Mouse (Mus musculus) heart, embryonic 13.5 days (tissue): ENCODE measurements around the gene Cps1. TPM values are rescaled to one million over a fixed set of nuclear protein-coding genes. Genes with fewer than 3 reads are reported as not detected.

ENCODE experiments used
- ATAC-seq: fragments of 200-750 bp; cut with Nextera tagmentation; 2 replicates; pipeline ENCODE4 v1.8.0; 2017; ENCODE audit warnings: moderate TSS enrichment; ENCODE audit not compliant: insufficient number of reproducible peaks, low FRiP score, low TSS enrichment; ENCODE audit errors: extremely low read depth
- H3K27ac ChIP-seq: fragments of 300-500 bp; sonication (generic); replicated peaks from 2 replicates; pipeline ENCODE4 v1.5.1; 2015; ENCODE audit warnings: moderate library complexity, mild to moderate bottlenecking, inconsistent platforms
- H3K27me3 ChIP-seq: fragments of 300-500 bp; sonication (generic); replicated peaks from 2 replicates; pipeline ENCODE4 v1.6.1; 2015; ENCODE audit warnings: mild to moderate bottlenecking, inconsistent platforms
- H3K36me3 ChIP-seq: fragments of 300-500 bp; sonication (generic); 2 replicates; pipeline ENCODE4 v1.6.1; 2015; ENCODE audit warnings: mild to moderate bottlenecking, inconsistent platforms
- H3K4me1 ChIP-seq: fragments of 300-500 bp; sonication (generic); 2 replicates; pipeline ENCODE4 v1.6.1; 2015; ENCODE audit warnings: inconsistent platforms
- H3K4me2 ChIP-seq: fragments of 300-500 bp; sonication (generic); 2 replicates; pipeline ENCODE4 v1.6.1; 2015; ENCODE audit warnings: inconsistent platforms, mild to moderate bottlenecking, moderate library complexity
- H3K4me3 ChIP-seq: fragments of 300-500 bp; sonication (generic); 2 replicates; pipeline ENCODE4 v1.5.1; 2015; ENCODE audit warnings: moderate library complexity, mild to moderate bottlenecking, inconsistent platforms
- H3K9ac ChIP-seq: fragments of 300-500 bp; sonication (generic); 2 replicates; pipeline ENCODE4 v1.6.1; 2015; ENCODE audit warnings: inconsistent platforms, mild to moderate bottlenecking, moderate library complexity
- H3K9me3 ChIP-seq: fragments of 300-500 bp; sonication (generic); 2 replicates; pipeline ENCODE4 v1.6.1; 2016; ENCODE audit warnings: inconsistent platforms
- WGBS: fragments of 180-500 bp; shearing (Covaris S2); methylation state at CpG from one replicate; pipeline ENCODE4 v1.1.7; 2015; ENCODE audit warnings: mixed read lengths; 5-methylcytosine and 5-hydroxymethylcytosine counted together
- polyA plus RNA-seq: library from polyadenylated mRNA; unstranded; fragments of >200 nt; fragmentation: Nextera tagmentation; extraction: Ambion mirVana; gene quantifications from 2 replicates; pipeline ENCODE4 v1.2.1, GENCODE M21; 2015

Cps1 gene
- polyA plus RNA-seq, 1 experiment from 2014 or later = 0.16 TPM

- no peaks in the 10 kb centered on the region for H3K36me3 ChIP-seq
- no peak for ATAC-seq
- no peak overlapping the region for H3K9ac ChIP-seq
- H3K27me3 ChIP-seq = no peaks in the 10 kb centered on the region
- no peaks in the 10 kb centered on the region for H3K4me1 ChIP-seq
- H3K27ac ChIP-seq = no peak overlapping the region
- no peak overlapping the region for H3K4me2 ChIP-seq
- 71% methylated on average over 7 of the region's 7 CpGs for WGBS
- no peak overlapping the region for H3K4me3 ChIP-seq
- H3K9me3 ChIP-seq = no peaks in the 10 kb centered on the region
These were observed 112.8 kb downstream of the Cps1 start for GRCm38 (mm10) chr1:67235468-67236217.

- H3K27ac ChIP-seq = no peak overlapping the region
- no peaks in the 10 kb centered on the region for H3K9me3 ChIP-seq
- no peak overlapping the region for H3K4me2 ChIP-seq
- no peaks in the 10 kb centered on the region for H3K27me3 ChIP-seq
- H3K4me3 ChIP-seq = no peak overlapping the region
- H3K9ac ChIP-seq = no peak overlapping the region
- ATAC-seq = no peak
- 68% methylated on average over 1 of the region's 1 CpGs for WGBS
- H3K4me1 ChIP-seq = no peaks in the 10 kb centered on the region
- no peaks in the 10 kb centered on the region for H3K36me3 ChIP-seq
These were observed 115.6 kb downstream of the Cps1 start for GRCm38 (mm10) chr1:67238446-67238845.

- Histone ChIP-seq H3K4me1 (no peaks in the 10 kb centered on the region), H3K36me3 (no peaks in the 10 kb centered on the region), H3K4me3 (no peak overlapping the region), H3K9me3 (no peaks in the 10 kb centered on the region), H3K27ac (no peak overlapping the region), H3K27me3 (no peaks in the 10 kb centered on the region), H3K4me2 (no peak overlapping the region), H3K9ac (no peak overlapping the region)
- WGBS = 73% methylated on average over 1 of the region's 1 CpGs
- no peak for ATAC-seq
These were observed 116.1 kb downstream of the Cps1 start for GRCm38 (mm10) chr1:67238941-67239340.

DNA sequence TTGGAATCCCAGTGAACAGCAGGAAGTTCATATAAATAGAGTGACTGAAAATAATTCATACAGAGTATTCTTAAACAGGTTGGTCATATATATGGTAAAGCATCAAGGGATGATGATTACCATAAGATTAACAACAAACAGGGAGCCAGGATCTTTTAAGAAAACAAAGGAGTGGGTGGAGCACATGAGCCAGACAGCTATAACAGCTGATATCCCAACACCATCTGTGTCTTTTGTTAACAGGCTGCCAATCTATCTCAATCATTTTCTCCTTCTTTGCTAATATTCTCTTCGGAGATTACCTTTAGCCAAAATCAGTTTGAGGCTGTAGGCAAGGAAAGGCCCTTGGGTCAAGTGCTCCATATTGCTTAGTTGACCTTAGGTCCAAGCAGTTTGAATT is 142.4 kb downstream of the Cps1 start:
- H3K27me3 ChIP-seq = no peaks in the 10 kb centered on the region
- WGBS = 69% methylated on average over 1 of the region's 1 CpGs
- H3K9me3 ChIP-seq = no peaks in the 10 kb centered on the region
- H3K4me3 ChIP-seq = no peak overlapping the region
- no peak overlapping the region for H3K27ac ChIP-seq
- no peaks in the 10 kb centered on the region for H3K36me3 ChIP-seq
- H3K4me1 ChIP-seq = no peaks in the 10 kb centered on the region
- H3K4me2 ChIP-seq = no peak overlapping the region
- H3K9ac ChIP-seq = no peak overlapping the region
- no peak for ATAC-seq

DNA sequence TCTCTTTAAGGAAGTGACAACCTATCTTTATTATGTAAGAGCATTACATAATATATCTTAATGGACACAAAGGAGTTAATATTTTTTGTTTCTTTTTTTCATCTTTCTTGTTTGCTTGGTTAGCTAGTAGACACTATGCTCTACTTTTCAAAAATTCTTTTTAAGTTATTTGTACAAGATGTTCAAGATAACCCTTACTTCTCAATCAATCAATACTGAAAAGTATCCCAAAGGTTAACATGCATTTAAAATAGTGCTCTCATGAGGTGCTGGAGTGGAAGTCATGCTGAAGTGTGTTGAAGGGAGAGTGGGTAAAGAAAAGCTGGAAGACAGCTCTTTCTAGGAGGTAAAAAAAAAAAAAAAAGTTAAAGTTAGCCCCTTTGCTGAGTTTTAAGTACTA is 145.1 kb downstream of the Cps1 start:
- no peak for ATAC-seq
- Histone ChIP-seq H3K4me2 (no peak overlapping the region), H3K27me3 (no peaks in the 10 kb centered on the region)

GRCm38 (mm10) chr1:67268450-67268849 is 145.6 kb downstream of the Cps1 start:
- no peak for ATAC-seq
- H3K9ac ChIP-seq = no peak overlapping the region
- H3K4me3 ChIP-seq = no peak overlapping the region

More for the DNA sequence above, 145.1 kb downstream of the Cps1 start:
- Histone ChIP-seq H3K4me3 (no peak overlapping the region), H3K4me1 (no peaks in the 10 kb centered on the region), H3K9ac (no peak overlapping the region), H3K27ac (no peak overlapping the region), H3K9me3 (no peaks in the 10 kb centered on the region), H3K36me3 (no peaks in the 10 kb centered on the region)

GRCm38 (mm10) chr1:67276270-67276669 is 153.4 kb downstream of the Cps1 start:
- Histone ChIP-seq H3K4me1 (no peaks in the 10 kb centered on the region), H3K27me3 (no peaks in the 10 kb centered on the region), H3K4me3 (no peak overlapping the region), H3K27ac (no peak overlapping the region), H3K4me2 (no peak overlapping the region), H3K36me3 (no peaks in the 10 kb centered on the region), H3K9me3 (no peaks in the 10 kb centered on the region), H3K9ac (no peak overlapping the region)
- ATAC-seq = no peak
- WGBS = 70% methylated on average over 1 of the region's 1 CpGs

More at GRCm38 (mm10) chr1:67268450-67268849, 145.6 kb downstream of the Cps1 start:
- no peak overlapping the region for H3K4me2 ChIP-seq
- H3K9me3 ChIP-seq = no peaks in the 10 kb centered on the region
- H3K27ac ChIP-seq = no peak overlapping the region
- no peaks in the 10 kb centered on the region for H3K27me3 ChIP-seq
- H3K4me1 ChIP-seq = no peaks in the 10 kb centered on the region
- H3K36me3 ChIP-seq = no peaks in the 10 kb centered on the region

Other genes starting within 250 kb of the Cps1 start
- 415 and 464 TPM in 2 replicates for gene Myl1, start 177.6 kb upstream of the Cps1 start, polyA plus RNA-seq
- 65.0 and 69.0 TPM in 2 replicates for gene Lancl1, start 84.2 kb upstream of the Cps1 start, polyA plus RNA-seq